Mouse (Mus musculus) limb, embryonic 11.5 days (tissue): ENCODE results near the gene Adamtsl4. TPM values are rescaled to one million over a fixed set of nuclear protein-coding genes. Genes with fewer than 3 reads are reported as not detected.
A peak's percentile ranks its signal among the peaks of the same experiment; 100 is the strongest.
"Not testable (repeated sequence)": the region's sequence is repeated elsewhere in the genome, so short reads cannot be mapped to it uniquely, and the experiment has no call there.

ENCODE experiments used
- ATAC-seq: fragments of 200-750 bp; cut with Nextera tagmentation; 2 replicates; pipeline ENCODE4 v1.8.0; 2017; ENCODE audit warnings: low read depth; ENCODE audit not compliant: insufficient number of reproducible peaks, low FRiP score, low TSS enrichment
- DNase-seq: peaks from one replicate; pipeline ENCODE4 v3.0.0-alpha.2; 2015; ENCODE audit warnings: low spot score
- H3K27ac ChIP-seq: fragments of 300-500 bp; sonication (generic); replicated peaks from 2 replicates; pipeline ENCODE4 v1.5.1; 2014; ENCODE audit warnings: low read depth, mild to moderate bottlenecking, low read length
- H3K27me3 ChIP-seq: fragments of 300-500 bp; sonication (generic); 2 replicates; pipeline ENCODE4 v1.6.1; 2014; ENCODE audit warnings: mild to moderate bottlenecking, low read length, mixed read lengths; ENCODE audit not compliant: control insufficient read depth, insufficient read depth
- H3K36me3 ChIP-seq: fragments of 300-500 bp; sonication (generic); 2 replicates; pipeline ENCODE4 v1.6.1; 2014; ENCODE audit warnings: mild to moderate bottlenecking, low read length, moderate library complexity, mixed read lengths; ENCODE audit not compliant: control insufficient read depth, insufficient read depth
- H3K4me1 ChIP-seq: fragments of 300-500 bp; sonication (generic); 2 replicates; pipeline ENCODE4 v1.6.1; 2014; ENCODE audit warnings: low read length, mixed read lengths; ENCODE audit not compliant: control insufficient read depth, insufficient read depth
- H3K4me2 ChIP-seq: fragments of 300-500 bp; sonication (generic); 2 replicates; pipeline ENCODE4 v1.6.1; 2014; ENCODE audit warnings: low read depth, mild to moderate bottlenecking, moderate library complexity; ENCODE audit not compliant: severe bottlenecking
- H3K4me3 ChIP-seq: fragments of 300-500 bp; sonication (generic); 2 replicates; pipeline ENCODE4 v1.5.1; 2014; ENCODE audit warnings: low read depth, low read length
- H3K9ac ChIP-seq: fragments of 300-500 bp; sonication (generic); 2 replicates; pipeline ENCODE4 v1.6.1; 2014; ENCODE audit warnings: mild to moderate bottlenecking, low read length
- H3K9me3 ChIP-seq: fragments of 300-500 bp; sonication (generic); 2 replicates; pipeline ENCODE4 v1.6.1; 2016; ENCODE audit warnings: low read length; ENCODE audit not compliant: control insufficient read depth
- WGBS: fragments of 180-500 bp; shearing (Covaris S2); extraction: QIAGEN DNeasy Blood & Tissue Kit; methylation state at CpG from one replicate; pipeline ENCODE4 v1.1.7; 2014; 5-methylcytosine and 5-hydroxymethylcytosine counted together
- polyA plus RNA-seq: library from polyadenylated mRNA; unstranded; fragments of >200 nt; fragmentation: Nextera tagmentation; extraction: Ambion mirVana; gene quantifications from 2 replicates; pipeline ENCODE4 v1.2.1, GENCODE M21; 2014

Adamtsl4 gene
- polyA plus RNA-seq, 1 experiment from 2014 or later, result 0.29 TPM

- no peaks in the 10 kb centered on the region for H3K27me3 ChIP-seq
- ATAC-seq (no peak), DNase-seq (no peak)
- no peak overlapping the region for H3K27ac ChIP-seq
- no peak overlapping the region for H3K4me2 ChIP-seq
- no peak overlapping the region for H3K4me3 ChIP-seq
- H3K4me1 ChIP-seq, result no peaks in the 10 kb centered on the region
- no peaks in the 10 kb centered on the region for H3K9me3 ChIP-seq
- WGBS, result 89% methylated on average over 11 of the region's 11 CpGs
- no peaks in the 10 kb centered on the region for H3K36me3 ChIP-seq
- no peak overlapping the region for H3K9ac ChIP-seq
Observed at GRCm38 (mm10) chr3:95694808-95695703, 7.3 kb upstream of the Adamtsl4 start.

GRCm38 (mm10) chr3:95693821-95694807 is 6.4 kb upstream of the Adamtsl4 start:
- 81% methylated on average over 11 of the region's 11 CpGs for WGBS
- Histone ChIP-seq H3K4me2 (no peak overlapping the region), H3K9ac (no peak overlapping the region), H3K36me3 (no peaks in the 10 kb centered on the region), H3K4me3 (no peak overlapping the region), H3K27ac (no peak overlapping the region), H3K27me3 (no peaks in the 10 kb centered on the region), H3K4me1 (no peaks in the 10 kb centered on the region), H3K9me3 (no peaks in the 10 kb centered on the region)
- DNase-seq (no peak), ATAC-seq (no peak)

- no peaks in the 10 kb centered on the region for H3K27me3 ChIP-seq
- H3K4me1 ChIP-seq, result peaks cover 6% of the 10 kb centered on the region
- H3K4me3 ChIP-seq, result no peak overlapping the region
- DNase-seq (no peak), ATAC-seq (no peak)
- no peak overlapping the region for H3K4me2 ChIP-seq
- no peak overlapping the region for H3K9ac ChIP-seq
- no peak overlapping the region for H3K27ac ChIP-seq
- no peaks in the 10 kb centered on the region for H3K9me3 ChIP-seq
- H3K36me3 ChIP-seq, result no peaks in the 10 kb centered on the region
- 74% methylated on average over 6 of the region's 6 CpGs for WGBS
Observed at GRCm38 (mm10) chr3:95692677-95693076, 5.0 kb upstream of the Adamtsl4 start.

- H3K27me3 ChIP-seq, H3K36me3 ChIP-seq, DNase-seq, H3K9me3 ChIP-seq, H3K9ac ChIP-seq, H3K4me2 ChIP-seq, H3K27ac ChIP-seq, H3K4me3 ChIP-seq, ATAC-seq: not testable (repeated sequence)
- 96% methylated on average over 2 of the region's 2 CpGs for WGBS
- peaks cover 13% of the 10 kb centered on the region for H3K4me1 ChIP-seq
Observed at GRCm38 (mm10) chr3:95690552-95690951, 2.8 kb upstream of the Adamtsl4 start.

GRCm38 (mm10) chr3:95689940-95690339 is 2.2 kb upstream of the Adamtsl4 start:
- H3K27ac ChIP-seq, result no peak overlapping the region
- no peaks in the 10 kb centered on the region for H3K36me3 ChIP-seq
- no peak for DNase-seq
- no peaks in the 10 kb centered on the region for H3K9me3 ChIP-seq
- peaks cover 13% of the 10 kb centered on the region for H3K4me1 ChIP-seq
- no peak overlapping the region for H3K4me2 ChIP-seq
- H3K4me3 ChIP-seq, result no peak overlapping the region
- no peak for ATAC-seq
- H3K27me3 ChIP-seq, result no peaks in the 10 kb centered on the region
- no peak overlapping the region for H3K9ac ChIP-seq
- WGBS, result 47% methylated on average over 2 of the region's 2 CpGs

GRCm38 (mm10) chr3:95689171-95689915 is 1.6 kb upstream of the Adamtsl4 start:
- ATAC-seq, result no peak
- 34% methylated on average over 11 of the region's 11 CpGs for WGBS
- Histone ChIP-seq H3K27ac (no peak overlapping the region), H3K4me3 (no peak overlapping the region), H3K36me3 (no peaks in the 10 kb centered on the region), H3K9me3 (no peaks in the 10 kb centered on the region), H3K4me1 (peaks cover 18% of the 10 kb centered on the region), H3K9ac (no peak overlapping the region), H3K4me2 (no peak overlapping the region), H3K27me3 (no peaks in the 10 kb centered on the region)
- DNase-seq, result no peak

GRCm38 (mm10) chr3:95687168-95687523 is 571 bp downstream of the Adamtsl4 start:
- ATAC-seq (no peak), DNase-seq (no peak)
- peak overlapping the region; percentile 88 for H3K4me2 ChIP-seq
- H3K4me3 ChIP-seq, result peak overlapping the region; percentile 34
- H3K27ac ChIP-seq, result no peak overlapping the region
- no peaks in the 10 kb centered on the region for H3K9me3 ChIP-seq
- H3K27me3 ChIP-seq, result no peaks in the 10 kb centered on the region
- H3K36me3 ChIP-seq, result no peaks in the 10 kb centered on the region
- H3K4me1 ChIP-seq, result peaks cover 18% of the 10 kb centered on the region
- H3K9ac ChIP-seq, result no peak overlapping the region; the same call in 1 of the 2 replicates
- WGBS, result 10% methylated on average over 4 of the region's 4 CpGs
